Mouse (Mus musculus) heart, adult 2 months (tissue): ENCODE measurements around the gene Stard5. TPM values are rescaled to one million over a fixed set of nuclear protein-coding genes. Genes with fewer than 3 reads are reported as not detected.

Experiments
- DNase-seq, 2 experiments: peaks; one replicate each; pipeline ENCODE4 v3.0.0; 2021
- H3K27ac ChIP-seq: fragments of 200-600 bp; 2 replicates; pipeline ENCODE4 v1.8.1; 2022
- H3K27me3 ChIP-seq: fragments of 200-500 bp; 2 replicates; pipeline ENCODE4 v1.6.1; 2012; ENCODE audit warnings: mild to moderate bottlenecking, low read length, inconsistent platforms, mixed read lengths; ENCODE audit not compliant: control insufficient read depth, insufficient read depth
- H3K36me3 ChIP-seq: fragments of 200-500 bp; 2 replicates; pipeline ENCODE4 v1.6.1; 2012; ENCODE audit warnings: low read length, inconsistent platforms; ENCODE audit not compliant: control insufficient read depth, insufficient read depth
- H3K4me1 ChIP-seq: fragments of 200-500 bp; 2 replicates; pipeline ENCODE4 v1.6.1; 2011; ENCODE audit warnings: low read length; ENCODE audit not compliant: control insufficient read depth, insufficient read depth
- H3K4me3 ChIP-seq: fragments of 200-600 bp; 2 replicates; pipeline ENCODE4 v1.8.1; 2022
- H3K79me2 ChIP-seq: fragments of 200-500 bp; replicated peaks from 2 replicates; pipeline ENCODE4 v1.6.1; 2012; ENCODE audit warnings: mild to moderate bottlenecking, inconsistent platforms, low read length, moderate library complexity, mixed read lengths; ENCODE audit not compliant: control insufficient read depth, insufficient read depth
- H3K9ac ChIP-seq: fragments of 200-500 bp; 2 replicates; pipeline ENCODE4 v1.6.1; 2012; ENCODE audit warnings: low read depth, mild to moderate bottlenecking, control low read depth, inconsistent platforms, low read length, mixed read lengths
- CTCF ChIP-seq: fragments of 200-600 bp; IDR thresholded peaks from 2 replicates; pipeline ENCODE4 v1.8.1; 2022; ENCODE audit warnings: antibody characterized with exemption, mild to moderate bottlenecking, moderate library complexity
- EP300 ChIP-seq: fragments of 200-500 bp; IDR thresholded peaks from 2 replicates; pipeline ENCODE4 v1.6.1; 2011; ENCODE audit warnings: low read depth, low read length, control low read depth; ENCODE audit not compliant: insufficient read depth
- POLR2A ChIP-seq: fragments of 200-500 bp; IDR thresholded peaks from 2 replicates; pipeline ENCODE4 v1.6.1; 2011; ENCODE audit warnings: mild to moderate bottlenecking, low read depth, low read length, control low read depth; ENCODE audit not compliant: insufficient read depth
- WGBS: fragments of 180-500 bp; shearing (Covaris S2); methylation state at CpG from one replicate; pipeline ENCODE4 v1.1.7; 2018; 5-methylcytosine and 5-hydroxymethylcytosine counted together
- intact Hi-C: fragments of 180-260 bp; cut with DNase I; formaldehyde crosslinking; loops from one replicate; pipeline ENCODE4 v1.15.1; 2025
- polyA plus RNA-seq: library from polyadenylated mRNA; depleted of rRNA; stranded (reverse); fragments of >200 nt; gene quantifications from 2 replicates; pipeline ENCODE4 v1.2.3, GENCODE M21; 2012
- total RNA-seq, 2 experiments: library from RNA; stranded (reverse); gene quantifications; 2 replicates each; pipeline ENCODE4 v1.2.3; 2021

The Stard5 gene
- total and polyA plus RNA-seq, 3 experiments = 6.7 to 9.2 (median 8.6) TPM

- Histone ChIP-seq H3K4me1 (peaks cover 4% of the 10 kb centered on the region), H3K79me2 (no peaks in the 10 kb centered on the region), H3K27ac (no peak overlapping the region), H3K27me3 (no peaks in the 10 kb centered on the region), H3K9ac (no peak overlapping the region), H3K4me3 (no peak overlapping the region), H3K36me3 (no peaks in the 10 kb centered on the region)
- 94% methylated on average over 8 of the region's 8 CpGs for WGBS
- DNase-seq = no peak
- intact Hi-C loops = loop anchor here (10.0 kb wide), 1 partner anchor 773 kb away; the partner anchor contains the start of gene Mex3b
- TF ChIP-seq CTCF (no peak), EP300 (no peak), POLR2A (no peak)
These were observed 6.2 kb downstream of the Stard5 start for GRCm38 (mm10) chr7:83637781-83638583.

GRCm38 (mm10) chr7:83639084-83639483 lies 7.3 kb downstream of the Stard5 start:
- no peak overlapping the region for H3K9ac ChIP-seq
- no peaks in the 10 kb centered on the region for H3K79me2 ChIP-seq
- no peak overlapping the region for H3K4me3 ChIP-seq
- no peaks in the 10 kb centered on the region for H3K4me1 ChIP-seq
- DNase-seq = no peak
- H3K27me3 ChIP-seq = no peaks in the 10 kb centered on the region
- no peaks in the 10 kb centered on the region for H3K36me3 ChIP-seq
- intact Hi-C loops = loop anchor here (10.0 kb wide), 1 partner anchor 774 kb away; the partner anchor contains the start of gene Mex3b
- H3K27ac ChIP-seq = no peak overlapping the region
- WGBS = 76% methylated on average over 3 of the region's 3 CpGs
- no peak for TF ChIP-seq CTCF
- no peak for TF ChIP-seq EP300
- no peak for TF ChIP-seq POLR2A

GRCm38 (mm10) chr7:83640581-83640980 lies 8.8 kb downstream of the Stard5 start:
- H3K36me3 ChIP-seq = no peaks in the 10 kb centered on the region
- 88% methylated on average over 5 of the region's 5 CpGs for WGBS
- H3K27ac ChIP-seq = no peak overlapping the region

GRCm38 (mm10) chr7:83641163-83641562 lies 9.4 kb downstream of the Stard5 start:
- no peak overlapping the region for H3K27ac ChIP-seq
- H3K79me2 ChIP-seq = no peaks in the 10 kb centered on the region
- intact Hi-C loops = no loop called here
- no peak for DNase-seq
- no peak overlapping the region for H3K4me3 ChIP-seq
- no peaks in the 10 kb centered on the region for H3K36me3 ChIP-seq
- no peaks in the 10 kb centered on the region for H3K27me3 ChIP-seq
- H3K4me1 ChIP-seq = no peaks in the 10 kb centered on the region; the same call in 1 of the 2 replicates
- no peak for TF ChIP-seq POLR2A
- no peak for TF ChIP-seq EP300
- 89% methylated on average over 2 of the region's 2 CpGs for WGBS
- no peak overlapping the region for H3K9ac ChIP-seq

More at GRCm38 (mm10) chr7:83640581-83640980, 8.8 kb downstream of the Stard5 start:
- no peak overlapping the region for H3K4me3 ChIP-seq
- intact Hi-C loops = no loop called here
- DNase-seq = no peak
- H3K79me2 ChIP-seq = no peaks in the 10 kb centered on the region
- no peak for TF ChIP-seq CTCF
- no peak for TF ChIP-seq EP300
- no peak for TF ChIP-seq POLR2A
- H3K27me3 ChIP-seq = no peaks in the 10 kb centered on the region
- no peaks in the 10 kb centered on the region for H3K4me1 ChIP-seq
- no peak overlapping the region for H3K9ac ChIP-seq

GRCm38 (mm10) chr7:83643581-83643980 lies 11.8 kb downstream of the Stard5 start:
- H3K4me3 ChIP-seq = no peak overlapping the region
- DNase-seq = no peak
- intact Hi-C loops = no loop called here
- no peak overlapping the region for H3K27ac ChIP-seq
- H3K79me2 ChIP-seq = no peaks in the 10 kb centered on the region
- no peaks in the 10 kb centered on the region for H3K27me3 ChIP-seq
- TF ChIP-seq EP300 = no peak
- TF ChIP-seq POLR2A = no peak
- no peak for TF ChIP-seq CTCF
- H3K4me1 ChIP-seq = no peaks in the 10 kb centered on the region; the same call in 1 of the 2 replicates
- 86% methylated on average over 6 of the region's 6 CpGs for WGBS
- H3K36me3 ChIP-seq = no peaks in the 10 kb centered on the region
- no peak overlapping the region for H3K9ac ChIP-seq

- Histone ChIP-seq H3K4me3 (no peak overlapping the region), H3K9ac (no peak overlapping the region), H3K27me3 (no peaks in the 10 kb centered on the region), H3K79me2 (no peaks in the 10 kb centered on the region), H3K27ac (no peak overlapping the region), H3K36me3 (no peaks in the 10 kb centered on the region), H3K4me1 (no peaks in the 10 kb centered on the region; the same call in 1 of the 2 replicates)
- WGBS = 87% methylated on average over 2 of the region's 2 CpGs
- no peak for DNase-seq
- TF ChIP-seq EP300 (no peak), CTCF (no peak), POLR2A (no peak)
- intact Hi-C loops = no loop called here
These were observed 13.0 kb downstream of the Stard5 start for GRCm38 (mm10) chr7:83644761-83645160.
